9 mouse cellular contexts compared by ENCODE assay signal in the genomic region with DNA sequence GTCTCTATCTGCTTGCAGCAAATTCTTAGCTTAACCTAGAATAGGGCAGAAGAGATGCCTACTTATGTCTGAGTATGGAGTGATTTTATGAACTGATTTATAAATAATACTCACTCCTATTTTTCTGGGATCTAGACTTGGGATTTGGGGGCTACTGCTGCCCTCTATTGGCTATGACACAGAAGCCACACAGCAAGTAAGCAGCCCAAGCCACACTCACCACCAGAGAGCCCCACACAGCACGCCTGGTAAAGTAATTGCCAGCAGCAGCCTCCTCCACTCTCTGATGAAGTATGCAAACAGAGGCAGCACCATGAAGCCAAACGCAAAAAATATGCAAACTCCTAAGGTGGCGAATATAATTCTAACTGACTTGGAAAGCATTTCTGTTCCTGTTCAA. TPM values are rescaled to one million over a fixed set of nuclear protein-coding genes. Genes with fewer than 3 reads are reported as not detected.
DNase-seq lines count a peak whose midpoint lies in the region; ATAC-seq and TF ChIP-seq lines count a peak whose summit lies in the region.
"Had no signal": no experiment of that assay in that cellular context is flagged by ENCODE, and none has a peak within 500 bp of the region (broad histone marks: within the 10 kb centered on the region; RNA-seq: fewer than 3 reads in every experiment).

No protein-coding gene starts in this region.

- H3K9me3 ChIP-seq in hindbrain, postnatal 0 days (ENCODE audit: low read length) = no peaks in the 10 kb centered on the region
- no peaks in the 10 kb centered on the region for H3K9me3 ChIP-seq in hindbrain, embryonic 13.5 days
- no peaks in the 10 kb centered on the region for H3K9me3 ChIP-seq in embryonic facial prominence, embryonic 11.5 days (replicated peaks; ENCODE audit: control insufficient read depth, low read length)

- peak; percentile 39 for DNase-seq in hindbrain, postnatal 0 days (ENCODE audit: low spot score)
- DNase-seq in right cerebral cortex, postnatal 10 days (ENCODE audit: low spot score in 2 of 2) = peak; percentile 26 to 29
- DNase-seq in right cerebral cortex, postnatal 25 days = no peak
- DNase-seq in embryonic facial prominence, embryonic 11.5 days (ENCODE audit: low spot score) = peak; percentile 40
- DNase-seq in retina, postnatal 1 day = peak; percentile 8
- DNase-seq in urinary bladder, postnatal 4 days (ENCODE audit: low spot score in 2 of 2) = no peak

- no peak overlapping the region for H3K4me3 ChIP-seq in hindbrain, postnatal 0 days (ENCODE audit: low read length)
- no peak overlapping the region for H3K4me3 ChIP-seq in hindbrain, embryonic 13.5 days
- H3K4me3 ChIP-seq in embryonic facial prominence, embryonic 11.5 days (ENCODE audit: low read depth, low read length) = no peak overlapping the region

- no peak overlapping the region for H3K27ac ChIP-seq in hindbrain, postnatal 0 days
- H3K27ac ChIP-seq in hindbrain, embryonic 13.5 days = no peak overlapping the region
- H3K27ac ChIP-seq in embryonic facial prominence, embryonic 11.5 days (replicated peaks; ENCODE audit: low read depth, low read length) = no peak overlapping the region
- H3K27ac ChIP-seq: macrophage had no signal

- no peak overlapping the region for H3K9ac ChIP-seq in hindbrain, postnatal 0 days (replicated peaks; ENCODE audit: low read length)
- H3K9ac ChIP-seq in hindbrain, embryonic 13.5 days = no peak overlapping the region
- H3K9ac ChIP-seq in embryonic facial prominence, embryonic 11.5 days (replicated peaks; ENCODE audit: low read length) = no peak overlapping the region

- peak; percentile 50 for TF ChIP-seq CTCF in hindbrain, postnatal 0 days (IDR thresholded peaks at IDR 0.05; ENCODE audit: low read depth)

- H3K36me3 ChIP-seq in hindbrain, postnatal 0 days (ENCODE audit: insufficient read depth, low read length) = no peaks in the 10 kb centered on the region
- H3K36me3 ChIP-seq in hindbrain, embryonic 13.5 days = no peaks in the 10 kb centered on the region
- H3K36me3 ChIP-seq in embryonic facial prominence, embryonic 11.5 days (replicated peaks; ENCODE audit: control insufficient read depth, insufficient read depth, low read depth, low read length) = no peaks in the 10 kb centered on the region

- no peak overlapping the region for H3K4me2 ChIP-seq in hindbrain, postnatal 0 days (ENCODE audit: low read depth, low read length)
- H3K4me2 ChIP-seq in hindbrain, embryonic 13.5 days = no peak overlapping the region
- H3K4me2 ChIP-seq in embryonic facial prominence, embryonic 11.5 days (ENCODE audit: low read depth, low read length) = no peak overlapping the region

- 49% methylated on average over 3 of the region's 3 CpGs for WGBS in hindbrain, postnatal 0 days
- 51% methylated on average over 3 of the region's 3 CpGs for WGBS in hindbrain, embryonic 13.5 days
- WGBS in embryonic facial prominence, embryonic 11.5 days = 40% methylated on average over 3 of the region's 3 CpGs

- no peak for ATAC-seq in hindbrain, postnatal 0 days
- no peak for ATAC-seq in hindbrain, embryonic 13.5 days (ENCODE audit: low FRiP score)
- ATAC-seq in embryonic facial prominence, embryonic 11.5 days (replicated peaks; ENCODE audit: insufficient number of reproducible peaks, low FRiP score, low TSS enrichment, low read depth) = no peak
- ATAC-seq in granulocyte monocyte progenitor cell, adult 5-6 weeks (replicated peaks; ENCODE audit: poor library complexity, severe bottlenecking) = no peak

- H3K27me3 ChIP-seq in hindbrain, postnatal 0 days (ENCODE audit: insufficient read depth, low read length) = no peaks in the 10 kb centered on the region
- no peaks in the 10 kb centered on the region for H3K27me3 ChIP-seq in hindbrain, embryonic 13.5 days
- no peaks in the 10 kb centered on the region for H3K27me3 ChIP-seq in embryonic facial prominence, embryonic 11.5 days (ENCODE audit: control insufficient read depth, insufficient read depth, low read length)

- H3K4me1 ChIP-seq in hindbrain, postnatal 0 days (ENCODE audit: insufficient read depth, low read length) = no peaks in the 10 kb centered on the region
- H3K4me1 ChIP-seq in hindbrain, embryonic 13.5 days (replicated peaks) = no peaks in the 10 kb centered on the region
- no peaks in the 10 kb centered on the region for H3K4me1 ChIP-seq in embryonic facial prominence, embryonic 11.5 days (ENCODE audit: control insufficient read depth, insufficient read depth, low read length)

RNA-seq across cellular contexts. Expression of a gene that starts 21.1 kb away (rescaled TPM):
- total RNA-seq in hindbrain, postnatal 0 days (2014; rRNA removed) = 6.6 and 7.2 TPM in 2 replicates
- polyA plus RNA-seq in hindbrain, postnatal 0 days (2015; fragmentation: Nextera tagmentation; extraction: Ambion mirVana) = 6.2 and 6.3 TPM in 2 replicates
- 1.8 and 2.7 TPM in 2 replicates for polyA plus RNA-seq in hindbrain, embryonic 13.5 days (2015; fragmentation: Nextera tagmentation; extraction: Ambion mirVana)
- polyA plus RNA-seq in embryonic facial prominence, embryonic 11.5 days (2014; fragmentation: Nextera tagmentation; extraction: Ambion mirVana) = 2.0 and 2.2 TPM in 2 replicates
- 1.1 and 2.9 TPM in 2 replicates for total RNA-seq in granulocyte monocyte progenitor cell, adult 5-6 weeks (2014; fragmentation: Nextera tagmentation)
- 0.88 and 2.3 TPM in 2 replicates for total RNA-seq in granulocyte monocyte progenitor cell, adult 5-6 weeks (2017)

Comparison
In these comparisons a context has a peak if more than half of its experiments do, and no peak if none do; other contexts are left out.
1. DNase-seq: peak in hindbrain, postnatal 0 days (single experiment), right cerebral cortex, postnatal 10 days (2 of 2), embryonic facial prominence, embryonic 11.5 days (single experiment) and retina, postnatal 1 day (single experiment); none in right cerebral cortex, postnatal 25 days (single experiment) and urinary bladder, postnatal 4 days (0 of 2).